Mouse (Mus musculus): ENCODE data around the gene Hs3st2. TPM values are rescaled to one million over a fixed set of nuclear protein-coding genes. Genes with fewer than 3 reads are reported as not detected.

Gene Hs3st2
- polyA plus RNA-seq, 1 experiment from 2014 or later, result 0.44 TPM

GRCm38 (mm10) chr7:121393884-121394283 is 2.2 kb downstream of the Hs3st2 start:
- no peak overlapping the region for H3K4me3 ChIP-seq
- H3K27me3 ChIP-seq, result peaks cover 66% of the 10 kb centered on the region
- H3K4me2 ChIP-seq, result no peak overlapping the region
- H3K4me1 ChIP-seq (replicated peaks), result peaks cover 8% of the 10 kb centered on the region
- no peak overlapping the region for H3K9ac ChIP-seq
- no peaks in the 10 kb centered on the region for H3K9me3 ChIP-seq (replicated peaks)
- no peak overlapping the region for H3K27ac ChIP-seq
- WGBS, result 56% methylated on average over 1 of the region's 1 CpGs
- no peak for ATAC-seq (replicated peaks; ENCODE audit: insufficient number of reproducible peaks, insufficient read depth, low FRiP score, low read depth)
- no peaks in the 10 kb centered on the region for H3K36me3 ChIP-seq

- Histone ChIP-seq H3K4me1 (replicated peaks) (peaks cover 8% of the 10 kb centered on the region), H3K4me2 (no peak overlapping the region), H3K36me3 (no peaks in the 10 kb centered on the region), H3K4me3 (no peak overlapping the region), H3K9me3 (replicated peaks) (no peaks in the 10 kb centered on the region), H3K27me3 (peaks cover 68% of the 10 kb centered on the region), H3K9ac (no peak overlapping the region), H3K27ac (no peak overlapping the region)
- WGBS, result 88% methylated on average over 2 of the region's 2 CpGs
- ATAC-seq (replicated peaks; ENCODE audit: insufficient number of reproducible peaks, insufficient read depth, low FRiP score, low read depth), result no peak
Observed at GRCm38 (mm10) chr7:121394875-121395274, 3.2 kb downstream of the Hs3st2 start.

GRCm38 (mm10) chr7:121410716-121411506 is 19.3 kb downstream of the Hs3st2 start:
- no peaks in the 10 kb centered on the region for H3K4me1 ChIP-seq (replicated peaks)
- H3K9ac ChIP-seq, result no peak overlapping the region
- H3K27me3 ChIP-seq, result no peaks in the 10 kb centered on the region
- H3K27ac ChIP-seq, result no peak overlapping the region
- H3K4me2 ChIP-seq, result no peak overlapping the region
- ATAC-seq (replicated peaks; ENCODE audit: insufficient number of reproducible peaks, insufficient read depth, low FRiP score, low read depth), result no peak
- H3K9me3 ChIP-seq (replicated peaks), result no peaks in the 10 kb centered on the region
- no peaks in the 10 kb centered on the region for H3K36me3 ChIP-seq
- 74% methylated on average over 11 of the region's 11 CpGs for WGBS
- no peak overlapping the region for H3K4me3 ChIP-seq

- no peaks in the 10 kb centered on the region for H3K27me3 ChIP-seq
- H3K27ac ChIP-seq, result no peak overlapping the region
- no peaks in the 10 kb centered on the region for H3K36me3 ChIP-seq
- H3K9ac ChIP-seq, result no peak overlapping the region
- H3K4me2 ChIP-seq, result no peak overlapping the region
- H3K9me3 ChIP-seq (replicated peaks), result no peaks in the 10 kb centered on the region
- no peak for ATAC-seq (replicated peaks; ENCODE audit: insufficient number of reproducible peaks, insufficient read depth, low FRiP score, low read depth)
- no peaks in the 10 kb centered on the region for H3K4me1 ChIP-seq (replicated peaks)
- WGBS, result 74% methylated on average over 7 of the region's 7 CpGs
- no peak overlapping the region for H3K4me3 ChIP-seq
Observed at GRCm38 (mm10) chr7:121411507-121411898, 19.8 kb downstream of the Hs3st2 start.

GRCm38 (mm10) chr7:121436884-121437283 is 45.2 kb downstream of the Hs3st2 start:
- Histone ChIP-seq H3K27ac (no peak overlapping the region), H3K9ac (no peak overlapping the region), H3K9me3 (replicated peaks) (no peaks in the 10 kb centered on the region), H3K4me1 (replicated peaks) (no peaks in the 10 kb centered on the region), H3K27me3 (no peaks in the 10 kb centered on the region), H3K4me2 (no peak overlapping the region), H3K4me3 (no peak overlapping the region), H3K36me3 (no peaks in the 10 kb centered on the region)
- WGBS, result 67% methylated on average over 6 of the region's 6 CpGs
- no peak for ATAC-seq (replicated peaks; ENCODE audit: insufficient number of reproducible peaks, insufficient read depth, low FRiP score, low read depth)

GRCm38 (mm10) chr7:121441186-121441585 is 49.5 kb downstream of the Hs3st2 start:
- Histone ChIP-seq H3K4me3 (no peak overlapping the region), H3K27ac (no peak overlapping the region), H3K9me3 (replicated peaks) (no peaks in the 10 kb centered on the region), H3K4me1 (replicated peaks) (no peaks in the 10 kb centered on the region), H3K4me2 (no peak overlapping the region), H3K27me3 (no peaks in the 10 kb centered on the region), H3K9ac (no peak overlapping the region), H3K36me3 (no peaks in the 10 kb centered on the region)
- ATAC-seq (replicated peaks; ENCODE audit: insufficient number of reproducible peaks, insufficient read depth, low FRiP score, low read depth), result no peak
- 61% methylated on average over 5 of the region's 5 CpGs for WGBS

- Histone ChIP-seq H3K27ac (no peak overlapping the region), H3K4me3 (no peak overlapping the region), H3K4me1 (replicated peaks) (no peaks in the 10 kb centered on the region), H3K9me3 (replicated peaks) (no peaks in the 10 kb centered on the region), H3K36me3 (no peaks in the 10 kb centered on the region), H3K27me3 (no peaks in the 10 kb centered on the region), H3K9ac (no peak overlapping the region), H3K4me2 (no peak overlapping the region)
- 68% methylated on average over 7 of the region's 7 CpGs for WGBS
- no peak for ATAC-seq (replicated peaks; ENCODE audit: insufficient number of reproducible peaks, insufficient read depth, low FRiP score, low read depth)
Observed at GRCm38 (mm10) chr7:121444336-121444735, 52.7 kb downstream of the Hs3st2 start.

GRCm38 (mm10) chr7:121446281-121446680 is 54.6 kb downstream of the Hs3st2 start:
- H3K9me3 ChIP-seq (replicated peaks), result no peaks in the 10 kb centered on the region
- no peak overlapping the region for H3K4me2 ChIP-seq
- H3K27ac ChIP-seq, result no peak overlapping the region
- H3K4me3 ChIP-seq, result no peak overlapping the region
- 65% methylated on average over 4 of the region's 4 CpGs for WGBS
- no peaks in the 10 kb centered on the region for H3K27me3 ChIP-seq
- H3K36me3 ChIP-seq, result no peaks in the 10 kb centered on the region
- ATAC-seq (replicated peaks; ENCODE audit: insufficient number of reproducible peaks, insufficient read depth, low FRiP score, low read depth), result no peak
- H3K4me1 ChIP-seq (replicated peaks), result no peaks in the 10 kb centered on the region
- no peak overlapping the region for H3K9ac ChIP-seq

GRCm38 (mm10) chr7:121450951-121451843 is 59.5 kb downstream of the Hs3st2 start:
- no peak overlapping the region for H3K27ac ChIP-seq
- H3K4me1 ChIP-seq (replicated peaks), result no peaks in the 10 kb centered on the region
- no peak overlapping the region for H3K4me3 ChIP-seq
- H3K27me3 ChIP-seq, result no peaks in the 10 kb centered on the region
- H3K9me3 ChIP-seq (replicated peaks), result no peaks in the 10 kb centered on the region
- no peak for ATAC-seq (replicated peaks; ENCODE audit: insufficient number of reproducible peaks, insufficient read depth, low FRiP score, low read depth)
- no peaks in the 10 kb centered on the region for H3K36me3 ChIP-seq
- WGBS, result 57% methylated on average over 13 of the region's 13 CpGs
- no peak overlapping the region for H3K9ac ChIP-seq
- no peak overlapping the region for H3K4me2 ChIP-seq

- Histone ChIP-seq H3K4me1 (replicated peaks) (no peaks in the 10 kb centered on the region), H3K9ac (no peak overlapping the region), H3K9me3 (replicated peaks) (no peaks in the 10 kb centered on the region), H3K36me3 (no peaks in the 10 kb centered on the region), H3K4me2 (no peak overlapping the region), H3K27ac (no peak overlapping the region), H3K4me3 (no peak overlapping the region), H3K27me3 (no peaks in the 10 kb centered on the region)
- 60% methylated on average over 1 of the region's 1 CpGs for whole genome bisulfite sequencing
- no peak for ATAC-seq (replicated peaks; ENCODE audit: insufficient number of reproducible peaks, insufficient read depth, low FRiP score, low read depth)
Observed at GRCm38 (mm10) chr7:121456716-121457115, 65.1 kb downstream of the Hs3st2 start.

- no peaks in the 10 kb centered on the region for H3K4me1 ChIP-seq (replicated peaks)
- H3K36me3 ChIP-seq, result no peaks in the 10 kb centered on the region
- ATAC-seq (replicated peaks; ENCODE audit: insufficient number of reproducible peaks, insufficient read depth, low FRiP score, low read depth), result no peak
- H3K4me3 ChIP-seq, result no peak overlapping the region
- H3K9ac ChIP-seq, result no peak overlapping the region
- H3K27ac ChIP-seq, result no peak overlapping the region
- H3K9me3 ChIP-seq (replicated peaks), result no peaks in the 10 kb centered on the region
- WGBS, result 43% methylated on average over 3 of the region's 3 CpGs
- no peaks in the 10 kb centered on the region for H3K27me3 ChIP-seq
- H3K4me2 ChIP-seq, result no peak overlapping the region
Observed at GRCm38 (mm10) chr7:121458075-121458474, 66.4 kb downstream of the Hs3st2 start.

Data from heart, embryonic 15.5 days (tissue).